Mouse (Mus musculus): Measurements from ENCODE around the gene Clec16a. TPM values are rescaled to one million over a fixed set of nuclear protein-coding genes. Genes with fewer than 3 reads are reported as not detected.
A peak's percentile ranks its signal among the peaks of the same experiment; 100 is the strongest.

The Clec16a gene
- 46.2 and 49.3 TPM in 2 replicates for polyA plus RNA-seq (2012; rRNA removed)

DNA sequence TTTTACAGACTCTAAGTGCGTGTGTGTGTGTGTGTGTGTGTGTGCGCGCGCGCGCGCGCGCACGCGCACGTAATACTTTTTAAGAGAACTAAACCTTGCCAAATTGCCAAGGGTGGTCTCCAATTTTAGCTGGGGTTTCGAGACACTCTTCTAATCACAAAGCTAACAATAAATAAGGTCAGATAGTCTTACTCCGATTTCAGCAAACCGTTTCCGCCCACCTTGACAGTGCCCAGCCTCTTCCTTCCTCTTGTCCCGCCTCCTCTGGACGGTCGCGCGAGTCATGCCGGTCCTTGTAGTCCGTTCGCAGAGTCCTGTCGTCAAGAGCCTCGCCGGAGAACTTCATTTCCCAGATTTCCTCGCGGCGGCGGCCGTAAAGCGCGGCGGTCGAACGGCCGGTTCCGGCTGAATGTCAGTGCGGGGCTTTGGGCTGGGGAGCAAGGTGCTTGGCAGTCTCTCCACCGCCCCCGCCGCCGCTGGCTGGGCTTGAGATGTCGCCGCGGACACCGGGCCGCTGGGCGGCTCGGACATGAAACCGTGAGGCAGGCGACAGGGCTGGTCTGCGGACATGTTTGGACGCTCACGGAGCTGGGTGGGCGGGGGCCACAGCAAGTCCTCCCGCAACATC is at the start of gene Clec16a:
Clec16a (plus strand) TSS at position 345 of the 628 bp plus-strand sequence.
- H3K27ac ChIP-seq (ENCODE audit: insufficient read depth, low read length) = 0 out of 2 replicates have a peak within 1 kb of the TSS, but pooled peaks have one; percentile 8
- H3K4me3 ChIP-seq (ENCODE audit: insufficient read depth, low read length) = peak within 1 kb of the TSS; percentile 89
- TF ChIP-seq CTCF (IDR thresholded peaks at IDR 0.05; ENCODE audit: extremely low read depth, insufficient read depth, low read length) (no peak), POLR2A (IDR thresholded peaks at IDR 0.05; ENCODE audit: extremely low read depth, insufficient read depth, low read length) (peak; percentile 68)
- peaks cover 14% of the 10 kb centered on the region for H3K4me1 ChIP-seq (ENCODE audit: control insufficient read depth, insufficient read depth, low read length)

DNA sequence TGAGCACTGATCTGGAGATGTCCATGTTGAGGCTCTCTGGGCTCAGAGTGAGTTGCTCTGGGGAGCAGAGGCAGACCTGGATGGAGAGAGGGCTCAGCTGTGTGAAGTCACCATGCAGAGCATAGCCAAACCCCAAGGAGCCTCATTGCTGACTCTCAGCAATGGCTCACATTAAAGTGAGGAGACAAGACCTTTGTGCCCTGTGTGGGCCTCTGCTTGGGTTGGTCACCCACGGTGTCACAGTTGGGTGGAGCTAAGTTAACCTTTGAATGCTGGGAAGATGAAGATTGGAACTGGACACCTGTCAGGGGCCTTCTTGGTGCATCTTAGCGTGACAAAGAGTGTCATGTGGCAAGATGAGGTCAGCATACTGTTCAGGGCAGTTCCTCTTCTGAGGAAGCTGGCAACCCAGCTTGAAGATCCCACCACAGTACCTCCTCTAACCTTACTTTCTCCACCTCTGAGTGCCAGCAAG is 49.3 kb upstream of the Clec16a start:
- no peaks in the 10 kb centered on the region for H3K4me1 ChIP-seq (ENCODE audit: control insufficient read depth, insufficient read depth, low read length)

DNA sequence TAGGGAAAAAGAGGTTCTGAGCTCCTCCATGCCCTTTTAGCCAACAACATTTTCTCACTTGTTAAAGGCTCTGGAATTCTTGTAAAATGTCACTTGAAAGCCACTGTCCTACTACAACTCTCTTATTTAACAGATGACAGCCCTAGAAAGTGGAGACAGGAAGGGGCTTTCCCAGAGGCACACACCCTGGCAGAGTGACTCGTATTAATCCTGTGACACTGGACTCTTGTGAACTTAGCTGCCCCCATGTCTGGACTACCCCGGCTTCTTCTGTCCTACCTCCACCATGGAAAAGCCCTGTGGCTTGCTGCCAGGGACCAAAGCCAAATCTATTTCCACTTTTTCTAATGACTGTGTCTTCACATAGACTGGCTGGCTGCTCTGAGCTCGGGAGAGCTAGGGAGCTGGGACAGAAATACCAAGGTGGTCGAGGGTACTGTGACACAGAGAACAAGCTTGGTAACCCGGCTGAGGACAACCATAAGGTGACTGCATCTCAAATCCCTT is 47.0 kb upstream of the Clec16a start:
- Histone ChIP-seq H3K27ac (ENCODE audit: insufficient read depth, low read length) (no peak overlapping the region), H3K4me3 (ENCODE audit: insufficient read depth, low read length) (no peak overlapping the region), H3K4me1 (ENCODE audit: control insufficient read depth, insufficient read depth, low read length) (no peaks in the 10 kb centered on the region)
- TF ChIP-seq POLR2A (IDR thresholded peaks at IDR 0.05; ENCODE audit: extremely low read depth, insufficient read depth, low read length) = no peak
- TF ChIP-seq CTCF (IDR thresholded peaks at IDR 0.05; ENCODE audit: extremely low read depth, insufficient read depth, low read length) = no peak

More for the DNA sequence above, 49.3 kb upstream of the Clec16a start:
- TF ChIP-seq CTCF (IDR thresholded peaks at IDR 0.05; ENCODE audit: extremely low read depth, insufficient read depth, low read length) (no peak), POLR2A (IDR thresholded peaks at IDR 0.05; ENCODE audit: extremely low read depth, insufficient read depth, low read length) (no peak)
- H3K27ac ChIP-seq (ENCODE audit: insufficient read depth, low read length) = no peak overlapping the region
- no peak overlapping the region for H3K4me3 ChIP-seq (ENCODE audit: insufficient read depth, low read length)

DNA sequence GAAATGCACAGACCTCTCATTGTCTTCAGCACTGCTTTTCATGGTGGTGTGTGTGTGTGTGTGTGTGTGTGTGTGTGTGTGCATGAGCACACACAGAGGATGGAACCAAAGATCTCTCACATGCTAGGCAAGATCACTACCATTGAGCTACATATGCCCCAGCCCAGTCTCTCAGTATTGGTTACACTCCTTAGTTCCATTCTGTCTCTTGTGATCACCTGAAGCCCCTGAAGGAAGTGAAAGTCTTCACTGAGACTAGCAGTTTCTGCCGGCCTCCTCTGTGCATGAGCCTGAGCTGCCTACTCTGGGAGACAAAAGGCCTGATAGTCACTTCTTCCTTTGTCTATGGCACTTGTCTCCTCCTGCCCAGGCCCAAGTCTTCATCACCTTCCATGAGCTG is 46.0 kb upstream of the Clec16a start:
- Histone ChIP-seq H3K4me1 (ENCODE audit: control insufficient read depth, insufficient read depth, low read length) (no peaks in the 10 kb centered on the region), H3K4me3 (ENCODE audit: insufficient read depth, low read length) (no peak overlapping the region), H3K27ac (ENCODE audit: insufficient read depth, low read length) (no peak overlapping the region)
- TF ChIP-seq CTCF (IDR thresholded peaks at IDR 0.05; ENCODE audit: extremely low read depth, insufficient read depth, low read length) (no peak), POLR2A (IDR thresholded peaks at IDR 0.05; ENCODE audit: extremely low read depth, insufficient read depth, low read length) (no peak)

DNA sequence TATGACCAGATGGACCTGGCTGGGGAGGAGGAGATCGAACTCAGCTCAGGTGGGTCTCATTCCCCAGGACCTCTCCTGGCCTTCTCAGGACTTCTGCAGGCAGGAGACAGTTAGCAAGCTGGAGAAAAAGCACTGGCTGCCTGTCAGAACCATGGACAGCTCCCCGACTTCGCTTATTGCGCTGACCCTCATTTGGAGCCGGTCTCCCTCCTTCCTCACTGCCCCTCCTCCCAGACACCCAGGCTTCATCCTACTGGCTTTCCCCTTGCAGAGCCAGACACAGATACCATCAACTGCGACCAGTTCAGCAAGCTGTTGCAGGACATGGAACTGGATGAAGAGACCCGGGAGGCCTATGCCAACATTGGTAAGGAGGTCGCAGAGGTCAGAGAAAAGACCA is 43.3 kb upstream of the Clec16a start:
- Histone ChIP-seq H3K4me3 (ENCODE audit: insufficient read depth, low read length) (no peak overlapping the region), H3K27ac (ENCODE audit: insufficient read depth, low read length) (no peak overlapping the region), H3K4me1 (ENCODE audit: control insufficient read depth, insufficient read depth, low read length) (no peaks in the 10 kb centered on the region)
- TF ChIP-seq POLR2A (IDR thresholded peaks at IDR 0.05; ENCODE audit: extremely low read depth, insufficient read depth, low read length) (no peak), CTCF (IDR thresholded peaks at IDR 0.05; ENCODE audit: extremely low read depth, insufficient read depth, low read length) (no peak)

DNA sequence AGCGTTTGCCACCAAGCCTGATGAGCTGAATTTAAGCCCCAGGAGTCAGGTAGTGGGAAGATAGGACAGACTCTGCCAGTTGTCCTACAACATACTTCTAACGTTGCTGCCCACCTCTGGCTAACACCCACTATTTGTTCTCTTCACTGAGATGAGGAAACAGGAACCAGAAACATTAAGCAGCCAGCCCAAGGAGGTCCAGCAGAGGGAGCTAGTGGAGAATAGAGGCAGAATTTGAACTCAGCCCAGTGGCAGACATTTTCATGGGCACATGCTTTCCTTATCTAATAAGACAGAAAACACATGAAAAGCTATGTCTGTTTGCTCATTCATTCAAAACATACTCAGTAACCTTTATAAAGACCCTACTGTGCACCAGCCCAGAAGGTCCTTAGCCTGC is 42.1 kb upstream of the Clec16a start:
- Histone ChIP-seq H3K27ac (ENCODE audit: insufficient read depth, low read length) (no peak overlapping the region), H3K4me1 (ENCODE audit: control insufficient read depth, insufficient read depth, low read length) (no peaks in the 10 kb centered on the region), H3K4me3 (ENCODE audit: insufficient read depth, low read length) (no peak overlapping the region)
- TF ChIP-seq CTCF (IDR thresholded peaks at IDR 0.05; ENCODE audit: extremely low read depth, insufficient read depth, low read length) (no peak), POLR2A (IDR thresholded peaks at IDR 0.05; ENCODE audit: extremely low read depth, insufficient read depth, low read length) (no peak)

DNA sequence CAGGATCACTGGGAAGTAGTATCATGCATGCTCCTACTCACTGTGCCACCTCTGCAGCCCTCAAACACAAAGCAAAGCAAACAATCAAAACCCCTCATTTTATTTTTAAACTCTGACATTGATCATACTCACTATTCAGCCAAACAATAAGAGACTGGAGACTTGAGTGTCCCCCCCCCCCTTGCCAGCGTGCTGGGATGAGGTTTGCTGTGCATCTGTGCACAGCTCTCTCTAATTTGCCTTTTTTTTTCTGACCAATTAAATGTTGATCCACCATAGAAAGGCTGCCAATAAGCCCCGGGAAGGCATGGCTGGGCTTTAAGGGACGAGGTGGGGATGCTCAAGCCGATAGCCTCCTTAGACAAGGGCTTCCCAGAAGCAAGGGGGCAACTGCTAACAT is 37.7 kb upstream of the Clec16a start:
- H3K27ac ChIP-seq (ENCODE audit: insufficient read depth, low read length) = no peak overlapping the region
- no peak for TF ChIP-seq CTCF (IDR thresholded peaks at IDR 0.05; ENCODE audit: extremely low read depth, insufficient read depth, low read length)
- no peak for TF ChIP-seq POLR2A (IDR thresholded peaks at IDR 0.05; ENCODE audit: extremely low read depth, insufficient read depth, low read length)
- H3K4me1 ChIP-seq (ENCODE audit: control insufficient read depth, insufficient read depth, low read length) = no peaks in the 10 kb centered on the region
- no peak overlapping the region for H3K4me3 ChIP-seq (ENCODE audit: insufficient read depth, low read length)

DNA sequence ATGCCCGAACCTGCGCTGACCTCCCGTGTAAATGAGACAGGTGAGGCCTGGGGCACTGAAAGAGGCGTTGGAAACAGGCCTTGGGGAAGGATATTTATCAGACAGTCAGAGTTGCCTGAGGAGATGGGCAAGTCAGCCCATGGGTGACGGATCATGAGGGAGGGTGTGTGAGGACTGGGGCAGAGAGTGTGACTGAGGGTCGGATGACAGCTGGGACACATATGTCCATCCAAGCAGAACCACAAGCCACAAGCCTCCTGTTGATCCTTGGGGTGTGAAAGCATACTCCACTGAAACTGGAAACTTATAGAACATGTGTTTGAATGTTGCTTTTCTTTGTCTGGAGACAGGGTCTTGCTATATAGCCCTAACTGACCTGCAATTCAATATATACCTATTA is 36.4 kb upstream of the Clec16a start:
- no peaks in the 10 kb centered on the region for H3K4me1 ChIP-seq (ENCODE audit: control insufficient read depth, insufficient read depth, low read length)
- H3K4me3 ChIP-seq (ENCODE audit: insufficient read depth, low read length) = no peak overlapping the region
- no peak overlapping the region for H3K27ac ChIP-seq (ENCODE audit: insufficient read depth, low read length)
- TF ChIP-seq CTCF (IDR thresholded peaks at IDR 0.05; ENCODE audit: extremely low read depth, insufficient read depth, low read length) (no peak), POLR2A (IDR thresholded peaks at IDR 0.05; ENCODE audit: extremely low read depth, insufficient read depth, low read length) (no peak)

DNA sequence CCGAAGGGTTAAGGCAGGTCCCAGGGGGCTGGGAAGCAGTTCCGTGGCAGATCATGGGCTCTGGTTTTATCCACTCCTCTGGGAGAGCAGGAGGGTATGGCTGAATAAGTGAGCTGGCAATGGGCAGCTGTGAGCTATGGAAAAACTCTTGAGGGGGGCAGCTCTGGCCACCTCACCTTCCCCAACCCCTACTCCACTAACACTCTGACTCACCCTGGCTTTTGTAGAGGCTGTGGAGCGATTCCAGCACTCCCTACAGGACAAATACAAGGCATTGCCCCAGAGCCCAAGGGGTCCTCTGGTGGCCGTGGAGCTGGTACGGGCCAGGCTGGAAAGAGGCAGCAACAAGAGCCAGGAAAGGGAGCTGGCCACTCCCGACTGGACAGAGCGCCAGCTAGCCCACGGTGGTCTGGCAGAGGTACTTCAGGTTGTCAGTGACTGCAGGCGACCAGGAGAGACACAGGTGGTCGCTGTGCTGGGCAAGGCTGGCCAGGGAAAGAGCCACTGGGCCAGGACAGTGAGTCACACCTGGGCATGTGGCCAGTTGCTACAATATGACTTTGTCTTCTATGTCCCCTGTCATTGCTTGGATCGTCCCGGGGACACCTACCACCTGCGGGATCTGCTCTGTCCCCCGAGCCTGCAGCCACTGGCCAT is 34.5 kb upstream of the Clec16a start:
- Histone ChIP-seq H3K4me3 (ENCODE audit: insufficient read depth, low read length) (no peak overlapping the region), H3K4me1 (ENCODE audit: control insufficient read depth, insufficient read depth, low read length) (no peaks in the 10 kb centered on the region), H3K27ac (ENCODE audit: insufficient read depth, low read length) (no peak overlapping the region)
- TF ChIP-seq POLR2A (IDR thresholded peaks at IDR 0.05; ENCODE audit: extremely low read depth, insufficient read depth, low read length) = no peak
- no peak for TF ChIP-seq CTCF (IDR thresholded peaks at IDR 0.05; ENCODE audit: extremely low read depth, insufficient read depth, low read length)

DNA sequence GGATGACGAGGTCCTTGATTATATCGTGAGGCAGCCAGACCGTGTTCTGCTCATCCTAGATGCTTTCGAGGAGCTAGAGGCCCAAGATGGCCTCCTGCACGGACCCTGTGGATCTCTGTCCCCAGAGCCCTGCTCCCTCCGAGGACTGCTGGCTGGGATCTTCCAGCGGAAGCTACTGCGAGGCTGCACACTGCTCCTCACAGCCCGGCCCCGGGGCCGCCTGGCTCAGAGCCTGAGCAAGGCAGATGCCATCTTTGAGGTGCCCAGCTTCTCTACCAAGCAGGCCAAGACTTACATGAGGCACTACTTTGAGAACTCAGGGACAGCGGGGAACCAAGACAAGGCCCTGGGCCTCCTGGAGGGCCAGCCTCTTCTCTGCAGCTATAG is 34.0 kb upstream of the Clec16a start:
- no peak for TF ChIP-seq POLR2A (IDR thresholded peaks at IDR 0.05; ENCODE audit: extremely low read depth, insufficient read depth, low read length)
- no peak for TF ChIP-seq CTCF (IDR thresholded peaks at IDR 0.05; ENCODE audit: extremely low read depth, insufficient read depth, low read length)
- Histone ChIP-seq H3K27ac (ENCODE audit: insufficient read depth, low read length) (no peak overlapping the region), H3K4me1 (ENCODE audit: control insufficient read depth, insufficient read depth, low read length) (no peaks in the 10 kb centered on the region)

More for the DNA sequence above, 34.0 kb upstream of the Clec16a start:
- H3K4me3 ChIP-seq (ENCODE audit: insufficient read depth, low read length) = no peak overlapping the region

Measured in cortical plate, adult 2 months (tissue).